Mouse (Mus musculus): ENCODE measurements around the gene Slc11a1. TPM values are rescaled to one million over a fixed set of nuclear protein-coding genes. Genes with fewer than 3 reads are reported as not detected.

Slc11a1 gene
- total and polyA plus RNA-seq, 3 experiments = 0.11 TPM; not detected in 2

DNA sequence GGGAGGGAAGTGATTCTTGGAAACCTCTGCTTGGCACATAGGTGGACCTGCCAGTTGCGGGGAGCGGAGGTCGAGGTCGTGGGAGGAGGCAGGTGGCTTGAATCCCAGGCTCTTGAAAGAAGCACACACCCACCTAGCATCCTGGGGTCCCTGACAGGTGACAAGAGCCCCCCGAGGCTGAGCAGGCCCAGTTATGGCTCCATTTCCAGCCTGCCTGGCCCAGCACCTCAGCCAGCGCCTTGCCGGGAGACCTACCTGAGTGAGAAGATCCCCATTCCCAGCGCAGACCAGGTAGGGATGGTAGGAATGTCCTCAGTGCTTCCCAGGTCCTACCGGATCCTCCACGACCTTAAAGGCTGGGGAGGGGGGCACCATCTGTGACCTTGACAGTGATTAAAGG is 566 bp downstream of the Slc11a1 start:
- no peaks in the 10 kb centered on the region; a peak in 2 of 4 replicates for H3K36me3 ChIP-seq (ENCODE audit: control insufficient read depth in 1 of 2, insufficient read depth in 2 of 2, low read length in 2 of 2)
- peaks cover 0 to 12% of the 10 kb centered on the region in 2 experiments; a peak in 3 of 4 replicates for H3K4me1 ChIP-seq (ENCODE audit: control insufficient read depth in 1 of 2, insufficient read depth in 2 of 2, low read length in 2 of 2)
- no peaks in the 10 kb centered on the region for H3K9me3 ChIP-seq (replicated peaks; ENCODE audit: insufficient read depth, low read length)
- no peak for DNase-seq (ENCODE audit: low read depth, low spot score)
- no peaks in the 10 kb centered on the region; a peak in 1 of 4 replicates for H3K27me3 ChIP-seq (ENCODE audit: control insufficient read depth in 1 of 2, insufficient read depth in 2 of 2, low read length in 2 of 2)
- no peak overlapping the region for H3K9ac ChIP-seq (ENCODE audit: control insufficient read depth, low read depth, low read length, poor library complexity, severe bottlenecking)
- H3K27ac ChIP-seq (ENCODE audit: control insufficient read depth, low read depth, low read length) = no peak overlapping the region
- no peaks in the 10 kb centered on the region for H3K79me2 ChIP-seq (ENCODE audit: control insufficient read depth, insufficient read depth, low read length, poor library complexity)
- H3K4me3 ChIP-seq (ENCODE audit: control insufficient read depth in 1 of 2, insufficient read depth in 1 of 2, low read depth in 2 of 2, low read length in 2 of 2) = no peak overlapping the region
- TF ChIP-seq TBP (IDR thresholded peaks at IDR 0.05; ENCODE audit: low read depth, low read length) = no peak
- TF ChIP-seq EP300 (IDR thresholded peaks at IDR 0.05; ENCODE audit: low read depth in 1 of 2, low read length in 2 of 2) = no peak
- TF ChIP-seq NRF1 (IDR thresholded peaks at IDR 0.05; ENCODE audit: insufficient read depth, low read depth, low read length, poor library complexity, severe bottlenecking) = no peak
- no peak for TF ChIP-seq NELFE (IDR thresholded peaks at IDR 0.05; ENCODE audit: low read depth, low read length)
- no peak for TF ChIP-seq SMC3 (IDR thresholded peaks at IDR 0.05; ENCODE audit: low read depth, low read length)
- TF ChIP-seq SIN3A (IDR thresholded peaks at IDR 0.05; ENCODE audit: low read length) = no peak

DNA sequence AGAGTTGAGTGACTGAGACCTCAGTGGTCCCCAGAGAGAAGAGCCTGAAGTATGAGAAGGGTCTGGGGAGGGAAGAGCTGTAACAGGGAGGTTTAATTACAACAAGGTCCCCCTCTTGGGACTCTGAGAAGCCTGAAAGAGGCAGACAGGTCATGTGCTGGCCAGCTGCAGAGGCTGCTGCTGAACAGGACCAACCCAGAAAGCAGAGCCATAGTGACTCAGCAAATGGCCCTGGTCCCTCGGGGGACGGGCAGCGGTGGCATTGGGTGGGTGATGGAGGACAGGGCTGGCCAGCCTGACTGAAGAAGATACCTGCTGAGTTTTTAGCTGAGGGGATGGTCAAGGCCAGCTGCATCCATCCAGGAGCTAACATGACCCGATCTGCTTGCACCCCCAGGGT is 1.4 kb downstream of the Slc11a1 start:
- Histone ChIP-seq H3K36me3 (ENCODE audit: control insufficient read depth in 1 of 2, insufficient read depth in 2 of 2, low read length in 2 of 2) (no peaks in the 10 kb centered on the region; a peak in 2 of 4 replicates), H3K4me3 (ENCODE audit: control insufficient read depth in 1 of 2, insufficient read depth in 1 of 2, low read depth in 2 of 2, low read length in 2 of 2) (no peak overlapping the region), H3K9ac (ENCODE audit: control insufficient read depth, low read depth, low read length, poor library complexity, severe bottlenecking) (no peak overlapping the region), H3K27me3 (ENCODE audit: control insufficient read depth in 1 of 2, insufficient read depth in 2 of 2, low read length in 2 of 2) (no peaks in the 10 kb centered on the region; a peak in 1 of 4 replicates), H3K79me2 (ENCODE audit: control insufficient read depth, insufficient read depth, low read length, poor library complexity) (no peaks in the 10 kb centered on the region), H3K27ac (ENCODE audit: control insufficient read depth, low read depth, low read length) (no peak overlapping the region), H3K4me1 (ENCODE audit: control insufficient read depth in 1 of 2, insufficient read depth in 2 of 2, low read length in 2 of 2) (peaks cover 0 to 12% of the 10 kb centered on the region in 2 experiments; a peak in 3 of 4 replicates), H3K9me3 (replicated peaks; ENCODE audit: insufficient read depth, low read length) (no peaks in the 10 kb centered on the region)
- no peak for DNase-seq (ENCODE audit: low read depth, low spot score)
- TF ChIP-seq TBP (IDR thresholded peaks at IDR 0.05; ENCODE audit: low read depth, low read length) = no peak

DNA sequence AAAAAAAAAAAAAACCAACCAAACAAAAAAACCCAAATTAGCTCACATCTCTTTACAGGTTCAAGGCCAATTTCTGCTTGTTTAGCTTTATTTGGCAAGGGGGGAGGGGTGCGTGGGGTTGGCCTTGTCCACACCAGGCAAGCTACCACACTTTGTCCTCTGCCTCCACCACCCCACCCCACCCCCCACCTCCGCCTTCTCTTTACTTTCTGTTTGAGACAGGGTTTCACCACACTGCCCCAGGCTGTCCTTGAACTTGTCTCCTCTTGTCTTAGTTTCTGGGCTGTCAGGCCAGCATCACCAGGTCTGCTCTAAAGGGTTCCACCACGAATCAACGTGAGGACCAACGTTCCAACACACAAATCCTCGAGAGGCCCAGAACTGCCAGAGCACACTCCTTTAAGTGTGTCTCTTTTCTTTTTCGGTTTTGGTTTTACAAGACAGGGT is 4.1 kb downstream of the Slc11a1 start:
- TF ChIP-seq SMC3 (IDR thresholded peaks at IDR 0.05; ENCODE audit: low read depth, low read length) = no peak
- TF ChIP-seq POLR2AphosphoS2 (IDR thresholded peaks at IDR 0.05; ENCODE audit: low read length) = no peak
- TF ChIP-seq MYC (IDR thresholded peaks at IDR 0.05; ENCODE audit: low read depth, low read length) = no peak
- no peak for TF ChIP-seq ZKSCAN1 (IDR thresholded peaks at IDR 0.05; ENCODE audit: low read depth, low read length)
- TF ChIP-seq GATA1 (IDR thresholded peaks at IDR 0.05; ENCODE audit: low read depth, low read length) = no peak
- TF ChIP-seq NELFE (IDR thresholded peaks at IDR 0.05; ENCODE audit: low read depth, low read length) = no peak
- no peak for TF ChIP-seq TAL1 (IDR thresholded peaks at IDR 0.05; ENCODE audit: low read length)
- Histone ChIP-seq H3K9me3 (replicated peaks; ENCODE audit: insufficient read depth, low read length) (no peaks in the 10 kb centered on the region), H3K27me3 (ENCODE audit: control insufficient read depth in 1 of 2, insufficient read depth in 2 of 2, low read length in 2 of 2) (no peaks in the 10 kb centered on the region), H3K4me3 (ENCODE audit: control insufficient read depth in 1 of 2, insufficient read depth in 1 of 2, low read depth in 2 of 2, low read length in 2 of 2) (no peak overlapping the region), H3K4me1 (ENCODE audit: control insufficient read depth in 1 of 2, insufficient read depth in 2 of 2, low read length in 2 of 2) (peaks cover 0 to 12% of the 10 kb centered on the region in 2 experiments; a peak in 3 of 4 replicates), H3K9ac (ENCODE audit: control insufficient read depth, low read depth, low read length, poor library complexity, severe bottlenecking) (no peak overlapping the region), H3K79me2 (ENCODE audit: control insufficient read depth, insufficient read depth, low read length, poor library complexity) (no peaks in the 10 kb centered on the region), H3K27ac (ENCODE audit: control insufficient read depth, low read depth, low read length) (no peak overlapping the region), H3K36me3 (ENCODE audit: control insufficient read depth in 1 of 2, insufficient read depth in 2 of 2, low read length in 2 of 2) (no peaks in the 10 kb centered on the region; a peak in 2 of 4 replicates)
- DNase-seq (ENCODE audit: low read depth, low spot score) = no peak
